Mouse (Mus musculus) heart, embryonic 10.5 days (tissue): ENCODE measurements around the gene Nudt3. TPM values are rescaled to one million over a fixed set of nuclear protein-coding genes. Genes with fewer than 3 reads are reported as not detected.

Source experiments
- DNase-seq: peaks from one replicate; pipeline ENCODE4 v3.0.0-alpha.2; 2017; ENCODE audit warnings: low spot score
- H3K27ac ChIP-seq: fragments of 300-500 bp; sonication (generic); 2 replicates; pipeline ENCODE4 v1.5.1; 2016; ENCODE audit warnings: mild to moderate bottlenecking
- H3K27me3 ChIP-seq: fragments of 300-500 bp; sonication (generic); 2 replicates; pipeline ENCODE4 v1.6.1; 2016; ENCODE audit warnings: mild to moderate bottlenecking; ENCODE audit not compliant: poor library complexity, insufficient read depth, severe bottlenecking
- H3K36me3 ChIP-seq: fragments of 300-500 bp; sonication (generic); 2 replicates; pipeline ENCODE4 v1.6.1; 2016; ENCODE audit warnings: mild to moderate bottlenecking, moderate library complexity
- H3K4me1 ChIP-seq: fragments of 300-500 bp; sonication (generic); 2 replicates; pipeline ENCODE4 v1.6.1; 2016; ENCODE audit warnings: mild to moderate bottlenecking
- H3K4me3 ChIP-seq: fragments of 300-500 bp; sonication (generic); 2 replicates; pipeline ENCODE4 v1.5.1; 2016; ENCODE audit warnings: mild to moderate bottlenecking, moderate library complexity
- H3K9me3 ChIP-seq: fragments of 300-500 bp; sonication (generic); 2 replicates; pipeline ENCODE4 v1.6.1; 2016; ENCODE audit warnings: mild to moderate bottlenecking, moderate library complexity
- WGBS: fragments of 180-500 bp; shearing (Covaris S2); methylation state at CpG from one replicate; pipeline ENCODE4 v1.1.7; 2016; 5-methylcytosine and 5-hydroxymethylcytosine counted together
- polyA plus RNA-seq: library from polyadenylated mRNA; unstranded; fragments of >200 nt; fragmentation: Nextera tagmentation; extraction: Ambion mirVana; gene quantifications from 2 replicates; pipeline ENCODE4 v1.2.1, GENCODE M21; 2016

Gene Nudt3
- polyA plus RNA-seq, 1 experiment from 2014 or later, result 107 TPM

DNA sequence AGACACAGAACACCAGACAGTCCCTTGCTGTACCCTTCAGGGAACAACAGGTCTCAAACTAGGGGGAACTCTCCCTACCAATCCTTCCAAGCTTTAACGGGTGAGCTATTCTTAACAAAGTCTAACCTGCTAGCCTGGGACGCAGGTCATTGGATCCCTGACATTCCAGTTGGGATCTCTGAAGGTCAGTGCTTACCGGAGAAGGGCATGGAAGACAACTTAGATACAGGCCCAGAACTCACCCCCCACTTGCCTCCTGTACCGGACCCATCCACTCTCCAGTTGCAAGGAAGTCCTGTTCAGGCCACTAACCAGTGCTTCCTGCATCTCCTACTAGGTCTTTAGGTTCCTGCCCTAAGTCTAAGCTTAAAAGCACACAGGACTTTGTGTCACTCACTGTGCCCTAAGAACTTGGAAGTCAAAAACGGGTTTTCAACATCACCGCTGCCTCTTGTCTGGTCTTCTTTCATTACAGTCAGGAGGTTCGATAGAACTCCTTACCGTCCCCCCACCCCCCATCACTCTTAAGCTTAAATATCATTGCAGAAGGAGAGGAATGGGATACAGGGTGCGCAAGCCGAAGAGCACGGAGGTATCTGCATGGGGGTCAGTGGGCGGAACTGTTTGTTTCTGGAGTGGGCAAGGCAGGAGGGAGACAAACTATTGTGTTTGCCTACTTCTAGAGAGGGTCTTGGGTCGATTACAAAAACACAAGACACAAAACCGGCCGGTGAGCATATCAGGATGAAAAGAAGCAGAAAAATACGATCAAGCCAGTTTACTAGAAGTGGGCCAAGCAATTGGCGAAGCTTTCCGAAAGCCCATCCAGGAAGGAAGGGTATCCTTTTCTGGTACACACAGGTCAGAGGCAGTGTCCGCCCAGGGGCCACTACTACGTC lies 69.0 kb downstream of the Nudt3 start:
- H3K4me1 ChIP-seq, result peaks cover 64% of the 10 kb centered on the region
- WGBS, result 35% methylated on average over 20 of the region's 20 CpGs
- no peak for DNase-seq

GRCm38 (mm10) chr17:27552215-27553201 lies 70.8 kb downstream of the Nudt3 start:
- Histone ChIP-seq H3K36me3 (no peaks in the 10 kb centered on the region), H3K27ac (peak overlapping the region; percentile 62), H3K27me3 (no peaks in the 10 kb centered on the region), H3K9me3 (no peaks in the 10 kb centered on the region), H3K4me1 (peaks cover 58% of the 10 kb centered on the region), H3K4me3 (no peak overlapping the region)
- DNase-seq, result no peak
- 78% methylated on average over 23 of the region's 23 CpGs for WGBS

More for the DNA sequence above, 69.0 kb downstream of the Nudt3 start:
- peak overlapping the region; percentile 99 for H3K27ac ChIP-seq
- H3K4me3 ChIP-seq, result peak overlapping the region; percentile 97
- H3K36me3 ChIP-seq, result no peaks in the 10 kb centered on the region
- no peaks in the 10 kb centered on the region for H3K27me3 ChIP-seq
- no peaks in the 10 kb centered on the region for H3K9me3 ChIP-seq

GRCm38 (mm10) chr17:27551393-27551940 lies 71.8 kb downstream of the Nudt3 start:
- no peaks in the 10 kb centered on the region for H3K36me3 ChIP-seq
- no peak for DNase-seq
- H3K4me3 ChIP-seq, result no peak overlapping the region
- WGBS, result 61% methylated on average over 10 of the region's 10 CpGs
- no peaks in the 10 kb centered on the region for H3K9me3 ChIP-seq
- peak overlapping the region; percentile 62; the same call in 1 of the 2 replicates for H3K27ac ChIP-seq
- peaks cover 63% of the 10 kb centered on the region for H3K4me1 ChIP-seq
- 0 out of 2 replicates have a peak, but pooled peaks cover 5% of the 10 kb centered on the region for H3K27me3 ChIP-seq

- 0 out of 2 replicates have a peak overlapping the region, but pooled peaks have one; percentile 3 for H3K4me3 ChIP-seq
- H3K9me3 ChIP-seq, result no peaks in the 10 kb centered on the region
- H3K27me3 ChIP-seq, result peaks cover 13% of the 10 kb centered on the region; the same call in 1 of the 2 replicates
- no peak for DNase-seq
- WGBS, result 54% methylated on average over 8 of the region's 8 CpGs
- H3K27ac ChIP-seq, result peak overlapping the region; percentile 84
- peaks cover 43% of the 10 kb centered on the region for H3K4me1 ChIP-seq
- no peaks in the 10 kb centered on the region for H3K36me3 ChIP-seq
These were observed 74.1 kb downstream of the Nudt3 start for GRCm38 (mm10) chr17:27549234-27549633.

- H3K27ac ChIP-seq, result peak overlapping the region; percentile 44
- peaks cover 13% of the 10 kb centered on the region; the same call in 1 of the 2 replicates for H3K27me3 ChIP-seq
- no peaks in the 10 kb centered on the region for H3K36me3 ChIP-seq
- no peaks in the 10 kb centered on the region for H3K9me3 ChIP-seq
- DNase-seq, result no peak
- H3K4me1 ChIP-seq, result peaks cover 34% of the 10 kb centered on the region
- H3K4me3 ChIP-seq, result 0 out of 2 replicates have a peak overlapping the region, but pooled peaks have one; percentile 1
- 58% methylated on average over 9 of the region's 9 CpGs for WGBS
These were observed 75.9 kb downstream of the Nudt3 start for GRCm38 (mm10) chr17:27547253-27547868.

DNA sequence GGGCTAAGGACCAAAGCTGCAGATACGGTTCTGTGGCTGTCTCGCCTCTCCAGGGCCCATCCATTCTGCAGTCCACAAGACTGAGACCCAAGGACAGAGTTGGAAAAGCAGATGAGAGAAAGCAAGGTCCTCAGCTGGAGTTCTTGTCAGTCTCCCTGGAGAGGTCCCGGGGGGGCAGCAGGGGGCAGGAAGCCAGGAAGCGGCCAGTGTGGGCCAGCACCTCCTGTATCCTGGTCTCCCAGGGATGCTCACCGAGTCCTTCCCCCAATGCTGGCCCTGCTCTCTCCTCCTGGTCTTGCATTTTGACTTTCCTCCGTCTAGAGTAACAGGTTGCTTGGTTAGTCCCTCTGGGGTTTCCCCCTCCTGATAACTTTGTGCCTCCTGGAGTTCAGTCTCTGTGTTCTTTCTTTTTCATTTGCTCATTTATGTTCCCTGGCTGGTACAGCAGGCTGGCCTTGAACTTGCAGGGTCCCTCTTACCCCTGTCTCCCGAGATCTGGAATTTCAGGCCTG lies 76.7 kb downstream of the Nudt3 start:
- no peaks in the 10 kb centered on the region for H3K36me3 ChIP-seq
- DNase-seq, result no peak
- peaks cover 13% of the 10 kb centered on the region; the same call in 1 of the 2 replicates for H3K27me3 ChIP-seq
- WGBS, result 55% methylated on average over 7 of the region's 7 CpGs
- no peak overlapping the region for H3K4me3 ChIP-seq
- peak overlapping the region; percentile 6 for H3K27ac ChIP-seq
- peaks cover 30% of the 10 kb centered on the region for H3K4me1 ChIP-seq
- H3K9me3 ChIP-seq, result no peaks in the 10 kb centered on the region

GRCm38 (mm10) chr17:27545991-27546390 lies 77.3 kb downstream of the Nudt3 start:
- Histone ChIP-seq H3K4me1 (peaks cover 35% of the 10 kb centered on the region), H3K4me3 (no peak overlapping the region), H3K27ac (no peak overlapping the region), H3K36me3 (no peaks in the 10 kb centered on the region), H3K9me3 (no peaks in the 10 kb centered on the region), H3K27me3 (peaks cover 13% of the 10 kb centered on the region; the same call in 1 of the 2 replicates)
- WGBS, result 36% methylated on average over 12 of the region's 12 CpGs
- no peak for DNase-seq

DNA sequence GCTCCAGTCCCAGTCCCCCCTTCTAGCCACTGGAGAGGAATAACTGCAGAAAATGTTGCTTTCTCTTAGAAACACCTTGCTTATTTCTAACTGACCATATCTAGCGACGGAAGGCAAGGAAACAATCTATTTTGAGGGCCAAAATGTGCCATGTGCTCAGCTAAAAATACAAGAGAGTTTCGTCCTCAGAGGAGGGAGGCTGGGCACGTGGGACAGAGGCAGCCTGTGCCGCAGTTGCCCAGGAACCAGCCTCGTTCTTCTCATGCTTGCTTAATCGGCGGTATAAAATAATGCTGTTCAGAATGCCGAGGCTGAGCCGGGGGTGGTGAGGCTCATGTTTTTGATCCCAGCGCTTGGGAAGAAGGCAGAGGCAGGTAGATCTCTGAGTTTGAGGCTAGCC lies 78.7 kb downstream of the Nudt3 start:
- Histone ChIP-seq H3K27ac (no peak overlapping the region), H3K4me1 (peaks cover 31% of the 10 kb centered on the region), H3K36me3 (no peaks in the 10 kb centered on the region), H3K27me3 (peaks cover 13% of the 10 kb centered on the region; the same call in 1 of the 2 replicates), H3K9me3 (no peaks in the 10 kb centered on the region), H3K4me3 (no peak overlapping the region)
- DNase-seq, result no peak
- WGBS, result 81% methylated on average over 11 of the region's 11 CpGs

DNA sequence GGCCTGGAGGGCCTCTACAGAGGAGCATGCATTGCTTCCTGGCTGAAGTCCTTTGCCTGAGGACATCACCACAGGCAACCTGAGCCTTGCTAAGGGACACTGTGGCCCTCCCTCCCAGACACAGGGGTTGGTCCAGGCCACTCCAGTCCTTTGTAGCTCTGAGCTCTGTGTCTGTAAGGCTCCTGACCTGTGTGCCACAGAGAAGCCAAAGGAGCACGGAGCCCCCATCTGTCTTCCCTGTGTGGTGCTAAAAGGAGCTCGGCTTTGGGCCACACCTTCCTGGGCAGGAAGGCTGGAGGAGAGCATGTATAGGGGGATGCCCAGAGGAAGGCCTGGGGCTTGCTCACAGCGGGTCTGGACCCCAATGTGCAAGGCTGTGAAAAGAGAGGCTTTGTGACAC lies 81.3 kb downstream of the Nudt3 start:
- no peaks in the 10 kb centered on the region for H3K36me3 ChIP-seq
- no peak overlapping the region for H3K4me3 ChIP-seq
- H3K27ac ChIP-seq, result no peak overlapping the region; the same call in 1 of the 2 replicates
- H3K4me1 ChIP-seq, result peaks cover 12% of the 10 kb centered on the region
- no peaks in the 10 kb centered on the region for H3K9me3 ChIP-seq
- H3K27me3 ChIP-seq, result peaks cover 9% of the 10 kb centered on the region; the same call in 1 of the 2 replicates
- 78% methylated on average over 3 of the region's 3 CpGs for WGBS
- no peak for DNase-seq

GRCm38 (mm10) chr17:27541261-27541660 lies 82.0 kb downstream of the Nudt3 start:
- peaks cover 11% of the 10 kb centered on the region for H3K4me1 ChIP-seq
- H3K27ac ChIP-seq, result no peak overlapping the region
- no peaks in the 10 kb centered on the region for H3K9me3 ChIP-seq
- 59% methylated on average over 2 of the region's 2 CpGs for WGBS
- H3K4me3 ChIP-seq, result no peak overlapping the region
- DNase-seq, result no peak
- peaks cover 6% of the 10 kb centered on the region; the same call in 1 of the 2 replicates for H3K27me3 ChIP-seq
- H3K36me3 ChIP-seq, result no peaks in the 10 kb centered on the region

DNA sequence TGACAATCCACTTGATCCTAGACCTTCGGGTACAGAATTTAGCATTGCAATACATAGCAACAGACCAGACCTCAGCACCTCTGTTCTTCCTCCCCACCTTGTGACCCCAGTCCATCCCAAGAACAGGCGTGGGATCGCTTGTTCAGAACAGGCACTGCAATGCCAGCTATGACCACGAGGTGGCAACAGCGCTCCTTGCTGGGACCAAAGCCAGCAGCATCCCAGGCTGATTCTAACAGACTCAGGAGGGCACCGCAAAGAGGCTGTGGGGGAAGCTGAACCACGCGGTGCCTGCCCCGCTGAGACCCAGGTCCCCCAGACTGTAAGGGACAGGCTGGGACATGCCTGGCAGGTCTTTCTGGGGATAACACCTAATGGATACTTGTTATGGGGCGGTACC lies 88.6 kb downstream of the Nudt3 start:
- no peaks in the 10 kb centered on the region for H3K27me3 ChIP-seq
- peak overlapping the region; percentile 30; the same call in 1 of the 2 replicates for H3K27ac ChIP-seq
- WGBS, result 5% methylated on average over 10 of the region's 10 CpGs
- H3K4me1 ChIP-seq, result no peaks in the 10 kb centered on the region
- no peaks in the 10 kb centered on the region for H3K9me3 ChIP-seq
- no peak overlapping the region for H3K4me3 ChIP-seq
- H3K36me3 ChIP-seq, result no peaks in the 10 kb centered on the region
- peak; percentile 93 for DNase-seq

- H3K4me3 ChIP-seq, result no peak overlapping the region
- WGBS, result 89% methylated on average over 3 of the region's 3 CpGs
- H3K36me3 ChIP-seq, result no peaks in the 10 kb centered on the region
- H3K27ac ChIP-seq, result no peak overlapping the region
- no peak for DNase-seq
- no peaks in the 10 kb centered on the region for H3K4me1 ChIP-seq
- no peaks in the 10 kb centered on the region for H3K27me3 ChIP-seq
- no peaks in the 10 kb centered on the region for H3K9me3 ChIP-seq
These were observed 89.9 kb downstream of the Nudt3 start for GRCm38 (mm10) chr17:27533354-27533753.
